Mouse (Mus musculus) olfactory bulb, adult 2 months (tissue): ENCODE data around the gene Dpyd.

ENCODE experiments used
- CTCF ChIP-seq: fragments of 200-500 bp; IDR thresholded peaks from 2 replicates; pipeline ENCODE4 v1.5.1; 2012; ENCODE audit warnings: low read depth, mild to moderate bottlenecking, low read length, moderate library complexity; ENCODE audit not compliant: insufficient read depth
- POLR2A ChIP-seq: fragments of 200-500 bp; IDR thresholded peaks from 2 replicates; pipeline ENCODE4 v1.6.1; 2012; ENCODE audit warnings: mild to moderate bottlenecking, low read depth, low read length, moderate library complexity; ENCODE audit not compliant: insufficient read depth

DNA sequence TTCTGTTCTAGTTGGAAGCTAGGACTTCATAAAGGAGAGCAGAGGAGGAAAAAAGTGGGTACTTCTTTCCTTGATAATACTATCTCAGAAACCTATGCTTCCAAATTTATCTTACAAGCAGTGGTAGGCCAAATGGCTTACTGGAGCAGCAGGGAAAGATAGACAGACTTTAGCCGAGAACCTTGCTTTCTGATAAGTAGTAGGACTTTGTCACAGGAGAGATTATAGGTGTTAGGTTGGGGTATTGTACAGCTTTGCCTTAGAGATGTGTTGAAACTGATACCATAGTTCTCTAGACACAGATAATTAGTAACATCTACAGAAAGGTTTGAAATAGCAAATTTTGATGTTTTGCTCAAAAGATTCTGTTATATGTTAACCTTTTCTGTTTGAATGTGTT lies 28.6 kb downstream of the Dpyd start:
- no peak for TF ChIP-seq CTCF
- no peak for TF ChIP-seq POLR2A
